Mouse (Mus musculus) testis, adult 2 months (tissue): ENCODE measurements around the gene Srek1. TPM values are rescaled to one million over a fixed set of nuclear protein-coding genes. Genes with fewer than 3 reads are reported as not detected.
A peak's percentile ranks its signal among the peaks of the same experiment; 100 is the strongest.

Source experiments
- H3K27ac ChIP-seq: fragments of 200-500 bp; 2 replicates; pipeline ENCODE4 v1.5.1; 2012; ENCODE audit warnings: low read depth, low read length; ENCODE audit not compliant: control insufficient read depth, insufficient read depth
- H3K27me3 ChIP-seq: fragments of 200-500 bp; 2 replicates; pipeline ENCODE4 v1.6.1; 2012; ENCODE audit warnings: mild to moderate bottlenecking, low read length, moderate library complexity; ENCODE audit not compliant: control insufficient read depth, insufficient read depth
- H3K36me3 ChIP-seq: fragments of 200-500 bp; 2 replicates; pipeline ENCODE4 v1.6.1; 2012; ENCODE audit warnings: mild to moderate bottlenecking, low read length; ENCODE audit not compliant: control insufficient read depth, insufficient read depth
- H3K4me1 ChIP-seq: fragments of 200-500 bp; 2 replicates; pipeline ENCODE4 v1.6.1; 2012; ENCODE audit warnings: low read length; ENCODE audit not compliant: control insufficient read depth, insufficient read depth
- H3K4me3 ChIP-seq: fragments of 200-500 bp; 2 replicates; pipeline ENCODE4 v1.5.1; 2012; ENCODE audit warnings: low read depth, mild to moderate bottlenecking, low read length, moderate library complexity, mixed read lengths; ENCODE audit not compliant: control insufficient read depth
- CTCF ChIP-seq: fragments of 200-500 bp; IDR thresholded peaks from 2 replicates; pipeline ENCODE4 v1.5.1; 2012; ENCODE audit warnings: low read depth, mild to moderate bottlenecking, inconsistent platforms, low read length, moderate library complexity; ENCODE audit not compliant: control insufficient read depth, insufficient read depth, insufficient replicate concordance
- POLR2A ChIP-seq: fragments of 200-500 bp; IDR thresholded peaks from 2 replicates; pipeline ENCODE4 v1.6.1; 2012; ENCODE audit warnings: low read depth, mild to moderate bottlenecking, inconsistent platforms, low read length, moderate library complexity; ENCODE audit not compliant: control insufficient read depth
- polyA plus RNA-seq: library from polyadenylated mRNA; depleted of rRNA; stranded (reverse); fragments of >200 nt; gene quantifications from 2 replicates; pipeline ENCODE4 v1.2.3, GENCODE M21; 2012

Gene Srek1
- polyA plus RNA-seq, 1 experiment, result 37.2 TPM

GRCm38 (mm10) chr13:103801021-103801420 is 26.6 kb upstream of the Srek1 start:
- H3K27ac ChIP-seq, result no peak overlapping the region
- H3K4me1 ChIP-seq, result no peaks in the 10 kb centered on the region
- H3K36me3 ChIP-seq, result no peaks in the 10 kb centered on the region
- H3K4me3 ChIP-seq, result no peak overlapping the region
- TF ChIP-seq CTCF (no peak), POLR2A (no peak)
- H3K27me3 ChIP-seq, result no peaks in the 10 kb centered on the region

DNA sequence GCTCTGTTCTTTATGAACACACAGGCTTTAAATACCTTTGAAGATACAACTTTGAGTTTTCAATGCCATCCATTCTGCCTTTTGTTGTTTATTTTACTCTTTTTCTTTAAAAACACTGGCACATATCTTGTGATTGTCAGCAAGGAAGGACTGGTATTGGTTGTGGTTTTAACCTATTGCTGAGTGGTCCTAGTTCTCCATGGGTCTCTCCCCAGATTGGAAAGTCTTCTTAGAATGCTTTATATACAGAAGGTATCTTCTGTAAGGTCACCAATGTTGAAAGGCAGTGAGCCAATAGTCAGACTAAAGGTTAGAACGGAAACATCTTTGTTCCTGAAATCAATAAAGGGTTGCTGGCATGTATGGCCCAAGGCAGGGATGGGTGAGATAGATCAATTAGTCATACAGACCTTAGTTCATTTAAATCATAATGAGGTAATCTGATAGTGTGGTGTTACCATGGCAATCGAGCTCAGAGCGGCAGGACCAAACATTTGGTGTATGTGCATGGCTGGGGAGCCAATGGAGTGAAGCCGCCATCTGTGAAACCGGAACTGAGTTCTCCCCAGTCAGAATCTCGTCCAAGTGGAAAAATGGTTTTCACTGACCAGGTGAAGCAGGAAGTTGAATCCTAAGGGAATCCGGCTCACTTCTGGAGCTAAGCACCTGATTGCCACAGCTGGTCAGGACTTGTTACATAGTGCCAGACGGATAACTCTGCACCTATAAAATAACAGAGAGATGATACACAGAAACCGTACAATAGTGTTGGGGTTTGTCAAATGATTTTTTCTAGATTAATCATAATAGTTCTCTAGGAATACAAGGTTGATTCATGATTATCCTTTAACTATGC is 20.5 kb upstream of the Srek1 start:
- TF ChIP-seq POLR2A (no peak), CTCF (no peak)
- Histone ChIP-seq H3K4me1 (no peaks in the 10 kb centered on the region), H3K4me3 (no peak overlapping the region), H3K27ac (no peak overlapping the region), H3K36me3 (no peaks in the 10 kb centered on the region), H3K27me3 (no peaks in the 10 kb centered on the region)

GRCm38 (mm10) chr13:103779922-103780585 is 5.6 kb upstream of the Srek1 start:
- TF ChIP-seq CTCF (no peak), POLR2A (no peak)
- H3K27me3 ChIP-seq, result no peaks in the 10 kb centered on the region
- no peaks in the 10 kb centered on the region for H3K36me3 ChIP-seq
- H3K4me1 ChIP-seq, result peaks cover 2% of the 10 kb centered on the region; the same call in 1 of the 2 replicates
- no peak overlapping the region for H3K4me3 ChIP-seq
- H3K27ac ChIP-seq, result no peak overlapping the region

- no peaks in the 10 kb centered on the region for H3K36me3 ChIP-seq
- no peaks in the 10 kb centered on the region for H3K27me3 ChIP-seq
- TF ChIP-seq CTCF (no peak), POLR2A (no peak)
- no peak overlapping the region for H3K4me3 ChIP-seq
- H3K27ac ChIP-seq, result no peak overlapping the region
- H3K4me1 ChIP-seq, result peaks cover 4% of the 10 kb centered on the region
Measured at GRCm38 (mm10) chr13:103777126-103777525, 2.7 kb upstream of the Srek1 start.

- Histone ChIP-seq H3K36me3 (no peaks in the 10 kb centered on the region; the same call in 1 of the 2 replicates), H3K27me3 (no peaks in the 10 kb centered on the region), H3K4me3 (peak overlapping the region; percentile 97), H3K4me1 (peaks cover 4% of the 10 kb centered on the region), H3K27ac (peak overlapping the region; percentile 100)
- no peak for TF ChIP-seq CTCF
- TF ChIP-seq POLR2A, result no peak
Measured at GRCm38 (mm10) chr13:103773407-103774118, 845 bp downstream of the Srek1 start.

DNA sequence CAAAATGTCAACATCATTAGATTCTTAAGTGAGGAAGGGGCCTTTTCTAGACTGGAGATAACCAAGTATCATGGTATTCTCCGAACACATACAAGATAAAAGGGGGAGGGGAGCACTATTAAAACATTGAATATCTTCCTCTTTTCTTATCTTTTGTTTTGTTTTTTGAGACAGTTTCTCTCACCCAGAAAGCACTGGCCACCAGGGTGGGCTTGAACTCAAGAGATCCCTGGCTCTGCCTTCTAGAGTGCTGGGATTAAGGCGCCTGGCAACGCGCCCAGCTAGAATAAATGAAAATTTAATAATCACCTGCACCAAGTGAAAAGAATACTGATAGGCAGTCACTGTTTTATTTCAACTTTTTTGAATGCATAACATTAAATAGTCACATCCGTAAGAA is 1.5 kb downstream of the Srek1 start:
- Histone ChIP-seq H3K27ac (no peak overlapping the region), H3K27me3 (no peaks in the 10 kb centered on the region)

DNA sequence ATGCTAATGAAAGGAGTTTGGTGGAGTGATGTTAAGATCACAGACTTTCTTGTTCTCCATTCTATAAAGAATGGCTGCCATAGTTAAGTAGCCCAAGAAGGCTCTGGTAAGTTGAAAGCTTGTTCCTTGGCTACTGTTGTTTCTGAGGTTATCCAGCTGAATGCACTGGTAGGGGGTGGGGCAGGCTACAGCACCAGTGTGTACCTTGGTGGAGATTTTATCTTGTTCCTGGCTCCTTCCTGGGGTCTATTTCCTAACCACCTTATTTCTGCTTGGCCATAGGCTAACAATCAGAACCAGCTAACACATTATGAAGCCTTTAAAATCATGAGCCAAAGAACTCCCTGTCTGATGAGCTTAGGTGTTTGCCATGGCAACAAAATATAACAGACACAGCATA is 3.6 kb downstream of the Srek1 start:
- H3K36me3 ChIP-seq, result no peaks in the 10 kb centered on the region; the same call in 1 of the 2 replicates
- no peak overlapping the region for H3K4me3 ChIP-seq
- no peaks in the 10 kb centered on the region for H3K27me3 ChIP-seq
- no peak overlapping the region for H3K27ac ChIP-seq
- TF ChIP-seq POLR2A, result no peak
- no peak for TF ChIP-seq CTCF
- H3K4me1 ChIP-seq, result peaks cover 2% of the 10 kb centered on the region

More for the DNA sequence above, 1.5 kb downstream of the Srek1 start:
- H3K4me3 ChIP-seq, result no peak overlapping the region; the same call in 1 of the 2 replicates
- H3K36me3 ChIP-seq, result no peaks in the 10 kb centered on the region; the same call in 1 of the 2 replicates
- TF ChIP-seq POLR2A, result no peak
- TF ChIP-seq CTCF, result no peak
- peaks cover 4% of the 10 kb centered on the region for H3K4me1 ChIP-seq
